Mouse (Mus musculus): ENCODE measurements at regions not wholly inside any gene's neighbourhood (a gene's known extent, or its start where the extent isn't known, plus 50 kb on each side); places are given as distances from the start of the nearest gene placed in this dataset.
A peak's percentile ranks its signal among the peaks of the same experiment; 100 is the strongest.

DNA sequence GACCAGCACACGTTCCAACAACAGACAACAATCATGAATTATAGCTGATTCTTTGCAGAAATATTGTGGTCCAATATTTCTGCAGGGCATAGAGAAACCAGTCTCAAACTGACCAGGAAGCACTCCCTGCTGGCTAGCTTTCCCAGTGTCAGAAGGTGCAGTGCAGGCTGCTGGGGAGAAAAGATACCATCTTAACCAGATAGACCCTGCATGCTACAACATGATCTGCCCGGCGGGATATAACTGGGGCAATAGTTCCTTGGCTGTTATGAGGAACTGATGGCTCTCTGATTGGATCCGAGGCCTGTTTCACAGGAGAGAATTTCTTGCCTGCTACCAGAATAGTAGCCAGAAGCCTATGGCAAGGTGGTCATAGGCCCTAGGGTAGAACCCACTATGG is 86.9 kb upstream of the Prok2 start:
- DNase-seq = no peak

DNA sequence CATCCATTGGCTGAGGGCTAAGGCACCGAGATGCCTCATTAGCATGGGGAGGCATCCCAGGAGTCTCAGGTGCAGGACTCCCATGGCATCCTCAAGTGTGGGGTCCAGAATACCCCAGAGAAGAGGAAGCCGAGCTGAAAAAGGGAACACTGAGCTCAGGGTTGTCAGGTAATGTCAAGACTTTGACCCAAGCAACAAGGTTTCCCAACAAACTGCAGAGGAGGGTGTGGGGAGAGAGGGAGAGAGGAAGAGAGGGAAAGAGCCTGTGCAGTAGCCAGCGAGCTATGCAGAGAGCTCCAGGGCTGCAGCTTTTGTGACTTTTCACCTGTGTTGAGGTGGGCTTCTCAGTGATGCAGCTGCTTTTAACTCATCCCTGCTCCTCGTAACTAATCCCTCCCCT is 85.7 kb upstream of the Prok2 start:
- DNase-seq = no peak

DNA sequence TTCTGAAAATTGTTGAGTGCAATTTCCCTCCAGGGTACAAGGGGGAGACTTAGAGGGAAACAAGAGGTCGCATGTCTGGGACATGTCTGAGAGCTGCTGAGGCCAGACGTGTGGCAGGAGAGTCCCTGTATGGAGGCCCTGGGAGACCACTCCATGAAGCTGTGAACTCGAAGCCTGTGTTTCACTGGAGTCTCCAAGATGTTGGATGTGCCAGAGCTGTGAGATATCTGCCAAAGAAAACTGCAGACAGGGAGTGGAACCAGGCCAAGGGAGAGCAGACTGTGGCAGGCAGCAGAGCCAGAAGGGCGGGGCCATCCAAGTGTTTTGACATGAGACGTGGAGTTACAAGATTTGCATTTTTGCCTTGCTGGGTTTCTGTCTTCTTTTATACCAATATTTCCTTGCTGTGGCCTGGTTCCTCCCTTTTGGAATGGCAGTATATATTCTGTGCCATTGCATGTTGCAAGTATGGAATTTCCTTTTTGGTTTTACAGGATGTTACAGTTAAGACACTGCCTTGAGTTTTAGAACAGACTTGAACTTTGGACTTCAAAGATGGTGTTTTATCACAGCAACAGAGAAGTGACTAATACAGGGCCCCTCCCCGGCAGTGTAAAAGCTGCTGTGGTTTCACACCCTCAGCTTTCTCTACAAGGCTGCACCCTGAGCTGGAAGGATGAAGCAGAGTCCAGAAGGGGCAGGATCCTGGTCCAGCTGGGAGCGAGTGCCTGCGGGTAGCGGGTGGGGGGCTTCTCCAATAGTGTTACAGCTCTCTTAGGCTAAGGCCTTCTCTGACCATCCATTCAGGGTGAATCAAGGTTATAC is 85.0 kb upstream of the Prok2 start:
- peak; percentile 79 for DNase-seq

GRCm38 (mm10) chr6:99804905-99805245 is 78.7 kb upstream of the Prok2 start:
- DNase-seq = no peak

- peak; percentile 92 for DNase-seq
Measured at GRCm38 (mm10) chr6:99803983-99804904, 78.1 kb upstream of the Prok2 start.

GRCm38 (mm10) chr6:99800919-99801318 is 74.7 kb upstream of the Prok2 start:
- DNase-seq = no peak

- DNase-seq = no peak
Measured at GRCm38 (mm10) chr6:99800324-99800723, 74.1 kb upstream of the Prok2 start.

DNA sequence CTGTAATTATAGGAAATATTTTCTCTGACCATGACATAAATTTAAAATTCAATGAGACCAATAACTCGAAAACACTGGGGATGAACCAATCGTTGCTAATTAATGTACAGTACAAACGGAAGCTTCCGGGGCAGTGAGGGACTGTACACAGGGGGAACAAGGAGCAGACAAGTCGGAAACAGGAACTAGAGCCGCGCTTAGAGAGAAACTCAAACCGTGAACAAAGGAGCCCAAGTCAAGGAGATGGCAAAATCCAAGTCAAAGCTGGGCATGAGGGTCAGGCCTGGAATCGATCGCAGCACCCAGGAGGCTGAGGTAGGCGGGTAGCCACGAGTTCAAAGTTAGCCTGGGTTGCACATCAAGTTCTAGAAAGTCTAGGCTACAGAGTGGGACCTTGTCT is 70.2 kb upstream of the Prok2 start:
- DNase-seq = no peak

GRCm38 (mm10) chr6:99793546-99793945 is 67.4 kb upstream of the Prok2 start:
- no peak for DNase-seq

GRCm38 (mm10) chr6:99792353-99792752 is 66.2 kb upstream of the Prok2 start:
- DNase-seq = no peak

GRCm38 (mm10) chr6:99786977-99787376 is 60.8 kb upstream of the Prok2 start:
- no peak for DNase-seq

GRCm38 (mm10) chr6:99785212-99785611 is 59.0 kb upstream of the Prok2 start:
- DNase-seq = no peak

GRCm38 (mm10) chr6:99784804-99785203 is 58.6 kb upstream of the Prok2 start:
- no peak for DNase-seq

DNA sequence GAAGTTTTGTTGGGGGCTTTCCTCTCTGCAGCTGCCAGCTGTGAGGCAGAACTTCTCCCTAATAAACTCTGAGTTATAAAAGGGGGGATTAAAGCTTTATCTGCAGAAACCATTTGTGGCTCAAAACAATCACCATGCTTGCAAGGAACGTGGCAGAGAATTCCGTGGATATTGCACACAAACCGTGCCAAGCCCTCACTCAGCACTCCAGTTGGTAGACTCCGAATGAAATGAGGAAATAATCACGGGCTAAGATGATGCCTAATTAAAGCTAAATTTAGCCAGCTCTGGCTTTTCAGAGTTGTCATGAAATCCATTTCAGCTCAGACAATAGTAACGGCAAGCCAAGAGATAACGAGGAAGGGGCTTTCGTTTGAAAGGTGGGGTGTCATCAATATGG is 58.1 kb upstream of the Prok2 start:
- no peak for DNase-seq

- peak; percentile 11 for DNase-seq
Measured at GRCm38 (mm10) chr6:99782996-99783395, 56.8 kb upstream of the Prok2 start.
